Mouse (Mus musculus) bone marrow macrophage, adult 2 months (primary cell): ENCODE measurements around the gene Psmb3. TPM values are rescaled to one million over a fixed set of nuclear protein-coding genes. Genes with fewer than 3 reads are reported as not detected.
"Not testable (repeated sequence)": the region's sequence is repeated elsewhere in the genome, so short reads cannot be mapped to it uniquely, and the experiment has no call there.

Experiments
- H3K27ac ChIP-seq: 2 replicates; pipeline ENCODE4 v1.5.1; 2012; ENCODE audit warnings: low read depth, low read length; ENCODE audit not compliant: insufficient read depth
- H3K4me1 ChIP-seq: 2 replicates; pipeline ENCODE4 v1.6.1; 2012; ENCODE audit warnings: low read length; ENCODE audit not compliant: control insufficient read depth, insufficient read depth
- H3K4me3 ChIP-seq: 2 replicates; pipeline ENCODE4 v1.5.1; 2012; ENCODE audit warnings: mild to moderate bottlenecking, low read length, moderate library complexity; ENCODE audit not compliant: insufficient read depth
- CTCF ChIP-seq: IDR thresholded peaks from 2 replicates; pipeline ENCODE4 v1.5.1; 2012; ENCODE audit warnings: low read depth, mild to moderate bottlenecking, low read length, moderate library complexity
- POLR2A ChIP-seq: IDR thresholded peaks from 2 replicates; pipeline ENCODE4 v1.6.1; 2012; ENCODE audit warnings: mild to moderate bottlenecking, low read depth, low read length, borderline replicate concordance
- polyA plus RNA-seq: library from polyadenylated mRNA; stranded (reverse); fragments of >200 nt; gene quantifications from 2 replicates; pipeline ENCODE4 v1.2.4, GENCODE M21; 2012; ENCODE audit not compliant: missing spikeins, insufficient read depth, insufficient read length

Gene Psmb3
- polyA plus RNA-seq, 1 experiment: 125 TPM

DNA sequence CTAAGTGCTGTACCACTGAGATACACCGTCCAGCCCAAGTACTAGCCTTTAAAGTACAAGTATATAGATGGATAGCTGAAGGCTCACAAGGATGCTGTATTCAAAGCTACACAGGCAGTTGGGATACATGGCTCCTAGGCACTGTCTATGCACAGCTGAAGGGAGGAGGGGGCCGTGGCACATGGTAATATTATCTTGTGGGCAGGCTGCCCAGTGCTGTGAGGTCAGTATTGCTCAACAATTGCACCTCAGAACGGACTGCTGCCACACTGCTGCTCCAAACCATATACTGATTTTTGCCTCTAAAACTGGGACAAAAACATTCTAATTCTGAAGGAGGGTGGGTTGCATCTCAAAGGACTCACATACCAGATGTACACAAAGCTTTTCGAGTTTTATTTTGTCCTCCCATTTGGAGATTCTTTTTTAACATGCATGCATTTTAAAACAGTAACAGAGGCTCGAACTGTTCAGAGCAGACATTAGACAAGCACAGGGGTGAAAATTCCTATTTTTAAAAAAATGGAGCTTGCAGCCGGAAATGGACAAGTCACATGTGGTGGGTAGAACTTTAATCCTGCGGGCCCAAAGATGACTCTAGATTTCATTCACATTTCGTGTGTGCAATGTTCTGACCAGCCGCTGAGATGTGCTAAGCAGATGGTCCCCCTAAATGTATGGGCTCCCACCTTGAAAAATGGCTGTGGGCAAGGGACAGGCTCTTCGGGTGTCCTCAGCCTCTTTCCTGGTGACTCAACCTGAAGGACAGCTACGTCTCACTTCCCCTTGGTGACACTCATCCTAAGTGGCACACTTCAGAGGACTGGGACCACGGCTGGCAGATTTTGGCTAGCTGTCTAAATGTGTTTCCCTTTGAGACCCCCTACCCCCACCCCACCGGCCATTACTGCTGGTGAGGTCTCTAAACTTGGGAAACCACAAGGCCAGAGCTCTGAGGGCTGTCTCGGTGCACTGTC is 11.9 kb downstream of the Psmb3 start:
- 0 out of 2 replicates have a peak overlapping the region, but pooled peaks have one; percentile 3 for H3K27ac ChIP-seq
- H3K4me1 ChIP-seq: peaks cover 41% of the 10 kb centered on the region
- no peak overlapping the region for H3K4me3 ChIP-seq
- TF ChIP-seq CTCF (no peak), POLR2A (no peak)

DNA sequence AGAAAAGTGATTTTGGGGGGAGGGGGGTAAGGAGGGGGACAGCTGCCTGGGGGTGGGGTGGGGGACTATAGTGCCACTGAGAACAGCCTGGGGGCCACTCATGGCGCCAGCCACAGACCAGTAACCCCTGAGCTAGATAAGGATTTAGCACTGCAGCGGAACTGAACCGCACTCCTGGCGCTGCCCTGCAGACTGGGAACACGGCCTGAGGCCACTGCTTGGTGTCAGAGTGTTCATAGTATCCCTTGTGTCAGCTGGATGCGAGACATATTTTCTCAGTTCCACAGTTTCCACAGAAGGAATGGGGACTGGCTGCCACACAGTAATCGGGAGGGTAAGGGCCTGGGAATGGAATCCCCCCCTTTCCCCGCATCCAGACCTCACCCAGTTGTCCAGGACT is 12.8 kb downstream of the Psmb3 start:
- Histone ChIP-seq H3K27ac (no peak overlapping the region), H3K4me3 (no peak overlapping the region), H3K4me1 (peaks cover 41% of the 10 kb centered on the region)
- TF ChIP-seq CTCF: no peak
- TF ChIP-seq POLR2A: no peak

DNA sequence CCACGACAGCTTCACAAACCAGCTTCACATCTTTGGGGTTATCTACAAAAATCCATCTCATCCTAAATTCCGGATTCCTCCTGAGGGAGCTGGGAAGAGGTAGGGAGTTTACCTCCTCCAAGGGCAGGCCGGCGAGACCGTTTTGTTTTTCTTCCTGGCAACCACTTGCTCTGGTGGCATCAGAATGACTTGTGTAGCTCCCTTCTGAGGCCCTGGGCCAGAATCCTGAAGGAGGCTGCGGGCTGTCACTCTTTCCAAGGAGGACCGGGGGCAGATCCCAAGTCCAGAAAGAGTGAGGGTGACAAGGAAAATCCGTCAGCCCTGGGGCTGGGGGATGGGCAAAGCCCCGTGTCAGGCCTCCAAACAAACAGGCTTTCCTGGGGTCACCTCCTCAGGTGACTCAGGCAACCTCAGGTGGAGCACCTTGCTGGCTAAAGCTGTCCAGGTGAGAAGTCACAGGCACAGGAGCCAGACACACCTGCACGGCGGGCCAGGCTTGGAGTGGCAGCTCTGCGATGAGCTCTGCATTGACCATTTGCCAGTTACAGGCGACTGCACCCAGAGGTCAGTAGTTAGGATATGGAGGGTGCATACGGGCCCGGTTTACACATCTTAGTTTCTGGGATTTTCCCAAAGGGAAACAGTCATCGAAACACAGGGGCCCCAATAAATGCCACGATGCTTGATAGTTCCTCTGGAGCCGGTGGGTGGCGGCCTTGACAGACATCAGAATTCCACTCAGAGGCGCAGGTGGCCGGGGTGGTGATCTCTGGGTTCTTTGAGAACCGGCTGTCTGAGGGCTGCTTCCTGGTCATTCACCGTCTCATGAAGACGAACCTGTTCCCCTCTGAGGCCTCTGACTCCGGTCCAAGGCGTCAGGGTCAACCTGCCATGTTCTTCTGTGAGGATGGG is 14.4 kb downstream of the Psmb3 start:
- peak overlapping the region; percentile 26 for H3K27ac ChIP-seq
- no peak overlapping the region for H3K4me3 ChIP-seq
- no peak for TF ChIP-seq POLR2A
- TF ChIP-seq CTCF: no peak
- peaks cover 41% of the 10 kb centered on the region for H3K4me1 ChIP-seq

DNA sequence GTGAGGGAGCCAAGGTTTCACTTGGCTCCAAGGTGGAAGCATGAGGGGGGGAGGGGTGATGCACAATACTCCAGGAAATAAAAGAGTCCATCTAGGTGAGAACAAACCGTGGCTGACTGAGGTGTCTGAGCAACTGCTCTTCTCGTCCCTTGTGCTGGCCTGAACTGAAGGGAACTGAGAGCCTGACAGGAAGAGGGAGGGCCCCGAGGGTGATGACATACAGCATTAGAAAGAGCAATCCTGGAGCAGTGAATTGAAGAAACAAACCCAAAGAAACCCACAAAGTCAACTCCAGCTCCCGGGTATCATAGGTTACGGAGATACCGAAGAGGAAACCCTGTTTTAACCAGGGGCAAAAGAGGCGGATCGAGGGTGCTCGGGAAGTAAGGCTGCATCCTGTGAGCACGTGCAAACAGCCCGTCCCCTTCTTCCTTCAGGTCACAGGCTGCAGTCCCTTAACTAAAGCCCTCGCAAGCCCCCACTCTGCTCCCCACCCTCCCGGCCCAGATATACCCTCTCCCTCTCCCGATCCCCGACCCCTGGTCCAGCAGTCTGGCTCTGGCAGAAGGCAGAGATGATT is 15.2 kb downstream of the Psmb3 start:
- Histone ChIP-seq H3K27ac (peak overlapping the region; percentile 52), H3K4me1 (peaks cover 41% of the 10 kb centered on the region), H3K4me3 (no peak overlapping the region; the same call in 1 of the 2 replicates)
- TF ChIP-seq POLR2A (no peak), CTCF (no peak)

DNA sequence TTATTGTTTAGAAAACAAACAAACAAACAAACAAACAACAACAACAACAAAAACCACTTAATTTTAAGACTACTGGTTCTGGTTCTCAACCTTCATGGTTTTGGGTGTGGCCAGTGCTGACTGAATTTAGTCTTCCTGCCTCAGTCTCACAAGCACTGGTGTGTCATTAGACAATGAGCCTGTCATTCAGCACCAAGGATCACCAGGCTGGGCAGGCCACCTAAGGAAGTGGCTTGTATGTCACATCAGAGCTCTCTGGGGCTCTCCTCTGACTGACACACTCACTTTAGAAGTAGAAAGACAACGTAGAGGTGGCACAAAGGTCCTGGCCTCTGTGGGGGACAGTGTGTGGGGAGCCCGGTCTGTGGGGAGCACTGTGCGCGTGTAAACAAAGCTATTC is 15.8 kb downstream of the Psmb3 start:
- Histone ChIP-seq H3K27ac (peak overlapping the region; percentile 52), H3K4me1 (peaks cover 41% of the 10 kb centered on the region), H3K4me3 (no peak overlapping the region; the same call in 1 of the 2 replicates)
- no peak for TF ChIP-seq POLR2A
- no peak for TF ChIP-seq CTCF

DNA sequence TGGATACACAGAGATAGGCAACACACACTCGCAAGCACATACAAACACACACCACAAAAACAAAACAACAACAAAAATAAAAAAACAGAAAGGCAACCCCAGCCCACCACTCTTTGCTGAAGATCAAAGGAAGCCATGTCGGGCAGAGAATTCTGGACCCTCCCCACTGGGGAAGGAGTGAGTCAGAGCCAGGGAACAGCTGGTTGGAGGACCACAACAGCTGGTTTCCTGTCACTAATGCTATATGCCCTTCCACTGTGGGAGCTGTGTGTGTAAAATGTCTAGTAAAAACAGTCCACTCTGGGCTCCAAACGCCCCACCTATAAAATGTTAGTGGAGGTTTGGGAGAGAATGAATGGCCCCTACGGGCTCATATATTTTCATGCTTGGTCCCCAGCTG is 18.1 kb downstream of the Psmb3 start:
- Histone ChIP-seq H3K27ac (no peak overlapping the region), H3K4me3 (no peak overlapping the region), H3K4me1 (peaks cover 26% of the 10 kb centered on the region)
- TF ChIP-seq CTCF (no peak), POLR2A (no peak)

DNA sequence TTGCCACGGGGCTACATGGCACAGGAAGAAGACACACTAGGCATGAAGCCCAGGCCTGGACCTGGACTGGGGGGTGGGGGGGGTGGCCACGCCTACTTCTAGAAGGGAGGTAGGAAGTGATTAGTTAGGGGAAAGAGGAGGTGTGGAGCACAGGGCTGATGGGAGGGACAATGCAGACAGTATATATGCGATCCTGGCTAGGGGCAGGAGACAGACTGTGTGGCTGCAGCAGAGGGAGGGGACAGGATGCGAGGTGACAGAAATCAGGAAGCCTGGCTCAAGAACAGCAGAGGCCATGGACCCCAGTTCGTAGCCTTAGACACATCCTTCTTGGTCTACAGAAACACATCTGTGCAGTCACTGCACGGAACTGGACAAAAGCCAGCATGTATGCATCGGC is 20.5 kb downstream of the Psmb3 start:
- no peak overlapping the region for H3K27ac ChIP-seq
- no peak overlapping the region for H3K4me3 ChIP-seq
- H3K4me1 ChIP-seq: peaks cover 21% of the 10 kb centered on the region
- no peak for TF ChIP-seq CTCF

DNA sequence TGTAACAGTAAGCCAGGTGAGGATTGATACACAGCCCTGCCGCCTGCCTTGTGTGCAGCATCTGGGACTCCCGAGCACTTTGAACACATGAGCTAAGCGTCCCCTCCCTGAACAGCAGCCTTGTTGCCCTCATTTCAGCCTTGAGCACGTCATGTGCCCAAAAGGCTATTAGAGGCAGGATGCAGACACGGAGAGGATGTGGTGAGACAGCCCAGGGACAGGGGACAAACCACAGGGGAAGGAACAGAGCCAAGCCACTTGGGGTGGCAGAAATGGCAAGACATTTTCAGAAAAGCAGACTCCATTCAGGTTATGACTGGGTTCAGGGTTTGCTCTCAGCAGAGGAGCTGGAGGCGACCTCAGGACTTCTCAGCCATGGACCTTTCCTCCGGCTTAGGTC is 25.1 kb downstream of the Psmb3 start:
- no peak for TF ChIP-seq POLR2A
- no peak for TF ChIP-seq CTCF
- H3K4me3 ChIP-seq: no peak overlapping the region
- no peak overlapping the region for H3K27ac ChIP-seq
- H3K4me1 ChIP-seq: peaks cover 18% of the 10 kb centered on the region

DNA sequence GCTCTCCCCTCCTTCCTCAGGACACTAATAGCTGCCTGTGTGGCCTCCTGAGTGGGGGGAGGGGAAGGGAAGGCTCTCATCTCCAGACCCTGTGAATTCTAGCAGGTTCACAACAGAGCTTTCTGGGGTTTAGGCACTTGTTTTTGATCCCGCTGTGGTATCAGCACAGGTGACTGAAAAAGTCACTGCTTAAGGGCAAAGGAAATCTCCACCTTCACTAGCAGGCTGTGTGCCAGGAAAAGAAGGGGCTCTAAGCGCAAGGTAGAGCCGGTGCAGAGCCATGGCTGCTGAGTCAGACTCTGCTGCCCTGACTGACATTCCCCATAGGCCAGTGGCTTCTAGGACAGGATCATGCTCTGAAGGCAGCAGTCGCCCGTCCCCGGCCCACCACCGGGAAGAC is 25.5 kb downstream of the Psmb3 start:
- no peak overlapping the region for H3K27ac ChIP-seq
- no peak overlapping the region for H3K4me3 ChIP-seq
- no peak for TF ChIP-seq POLR2A
- TF ChIP-seq CTCF: no peak
- H3K4me1 ChIP-seq: peaks cover 18% of the 10 kb centered on the region

DNA sequence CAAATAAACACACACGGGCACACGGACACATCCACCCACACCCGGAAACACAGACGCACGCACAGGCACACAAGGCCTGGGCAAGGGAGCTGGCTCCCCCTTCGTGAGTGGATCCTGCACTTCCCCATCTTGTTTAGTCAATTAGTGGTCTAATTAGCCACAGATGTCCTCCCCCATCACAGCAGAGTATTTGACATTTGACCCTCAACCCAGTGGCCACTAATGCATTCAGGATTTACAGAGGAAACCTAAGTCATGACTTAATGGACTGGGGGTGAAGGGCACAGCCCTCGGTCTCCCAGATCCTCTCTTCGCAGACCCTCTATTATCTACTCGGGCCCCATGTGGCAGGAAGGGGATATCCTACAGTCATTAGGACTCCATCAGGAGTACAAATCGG is 30.5 kb downstream of the Psmb3 start:
- TF ChIP-seq CTCF: no peak
- no peak for TF ChIP-seq POLR2A
- Histone ChIP-seq H3K27ac (no peak overlapping the region), H3K4me3 (no peak overlapping the region), H3K4me1 (peaks cover 11% of the 10 kb centered on the region)

DNA sequence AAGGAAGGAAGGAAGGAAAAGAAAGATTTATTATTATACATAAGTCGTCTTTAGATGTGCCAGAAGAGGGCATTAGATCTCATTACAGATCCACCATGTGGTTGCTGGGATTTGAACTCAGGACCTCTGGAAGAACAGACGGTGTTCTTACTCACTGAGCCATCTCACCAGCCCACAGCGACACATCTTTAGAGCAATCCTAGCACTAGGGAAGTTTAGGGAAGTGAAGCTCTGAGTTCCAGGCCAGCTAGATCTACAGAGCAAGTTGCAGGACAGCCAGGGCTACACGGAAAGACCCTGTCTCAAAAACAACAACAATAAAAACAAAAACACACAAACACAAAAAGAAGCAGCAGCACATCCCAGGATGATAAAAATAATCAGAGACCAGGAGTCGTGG is 31.6 kb downstream of the Psmb3 start:
- H3K4me3 ChIP-seq: not testable (repeated sequence)

More for the DNA sequence above, 31.6 kb downstream of the Psmb3 start:
- H3K27ac ChIP-seq, H3K4me1 ChIP-seq: not testable (repeated sequence)
